Comparison of ENCODE assay signal across 22 mouse cellular contexts in the genomic region with DNA sequence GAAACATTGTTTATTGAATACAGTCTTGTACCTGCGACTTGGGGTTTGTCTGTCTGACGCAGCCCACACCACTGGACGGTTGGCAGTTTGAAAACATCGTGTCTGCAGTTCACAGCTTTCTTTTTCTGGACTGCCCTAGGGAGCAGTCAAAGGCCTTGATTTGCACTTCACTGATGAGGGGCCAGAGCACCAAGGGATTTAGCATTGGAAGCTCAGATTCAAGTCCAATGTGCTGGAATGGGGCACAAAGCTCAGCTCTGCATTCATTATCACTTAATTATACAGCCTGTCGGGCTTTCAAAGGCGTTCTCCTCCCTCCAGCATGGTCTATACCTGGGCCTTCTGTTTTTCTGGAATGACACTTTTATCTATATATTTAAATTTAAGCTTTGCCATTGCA. TPM values are rescaled to one million over a fixed set of nuclear protein-coding genes. Genes with fewer than 3 reads are reported as not detected.
DNase-seq lines count a peak whose midpoint lies in the region; ATAC-seq and TF ChIP-seq lines count a peak whose summit lies in the region.
"Had no signal": no experiment of that assay in that cellular context is flagged by ENCODE, and none has a peak within 500 bp of the region (broad histone marks: within the 10 kb centered on the region; RNA-seq: fewer than 3 reads in every experiment).

No protein-coding gene starts in this region.

- H3K4me2 ChIP-seq in hindbrain, embryonic 11.5 days (replicated peaks; ENCODE audit: low read depth, low read length): no peak overlapping the region
- H3K4me2 ChIP-seq in hindbrain, embryonic 14.5 days (replicated peaks): no peak overlapping the region
- H3K4me2 ChIP-seq in forebrain, embryonic 13.5 days: no peak overlapping the region
- no peak overlapping the region for H3K4me2 ChIP-seq in midbrain, embryonic 13.5 days (replicated peaks)
- no peak overlapping the region for H3K4me2 ChIP-seq in liver, postnatal 0 days (ENCODE audit: low read depth, low read length)

- no peaks in the 10 kb centered on the region for H3K4me1 ChIP-seq in hindbrain, embryonic 11.5 days (replicated peaks; ENCODE audit: control insufficient read depth, insufficient read depth, low read length)
- no peaks in the 10 kb centered on the region for H3K4me1 ChIP-seq in hindbrain, embryonic 14.5 days (replicated peaks; ENCODE audit: control insufficient read depth, insufficient read depth, low read length)
- peaks cover 19% of the 10 kb centered on the region for H3K4me1 ChIP-seq in forebrain, embryonic 13.5 days
- H3K4me1 ChIP-seq in midbrain, embryonic 13.5 days (replicated peaks): peaks cover 22% of the 10 kb centered on the region
- H3K4me1 ChIP-seq in liver, postnatal 0 days (ENCODE audit: insufficient read depth): no peaks in the 10 kb centered on the region
- H3K4me1 ChIP-seq: megakaryocyte, embryonic 14.5 days had no signal

- H3K9ac ChIP-seq in hindbrain, embryonic 11.5 days (ENCODE audit: low read depth, low read length): no peak overlapping the region
- no peak overlapping the region for H3K9ac ChIP-seq in hindbrain, embryonic 14.5 days
- H3K9ac ChIP-seq in forebrain, embryonic 13.5 days: no peak overlapping the region
- H3K9ac ChIP-seq in midbrain, embryonic 13.5 days (replicated peaks): no peak overlapping the region
- H3K9ac ChIP-seq in liver, postnatal 0 days (replicated peaks): no peak overlapping the region

- H3K9me3 ChIP-seq in hindbrain, embryonic 11.5 days (ENCODE audit: control insufficient read depth, low read length): no peaks in the 10 kb centered on the region
- no peaks in the 10 kb centered on the region for H3K9me3 ChIP-seq in hindbrain, embryonic 14.5 days (ENCODE audit: control insufficient read depth, low read length)
- no peaks in the 10 kb centered on the region for H3K9me3 ChIP-seq in forebrain, embryonic 13.5 days (replicated peaks)
- H3K9me3 ChIP-seq in midbrain, embryonic 13.5 days: 0 out of 2 replicates have a peak, but pooled peaks cover 2% of the 10 kb centered on the region
- no peaks in the 10 kb centered on the region for H3K9me3 ChIP-seq in liver, postnatal 0 days (ENCODE audit: low read length)
- H3K9me3 ChIP-seq: megakaryocyte, embryonic 14.5 days had no signal

- no peaks in the 10 kb centered on the region for H3K27me3 ChIP-seq in hindbrain, embryonic 11.5 days (ENCODE audit: control insufficient read depth, insufficient read depth, low read length)
- no peaks in the 10 kb centered on the region for H3K27me3 ChIP-seq in hindbrain, embryonic 14.5 days (ENCODE audit: control insufficient read depth, insufficient read depth, low read length)
- no peaks in the 10 kb centered on the region for H3K27me3 ChIP-seq in forebrain, embryonic 13.5 days
- no peaks in the 10 kb centered on the region for H3K27me3 ChIP-seq in midbrain, embryonic 13.5 days
- no peaks in the 10 kb centered on the region for H3K27me3 ChIP-seq in liver, postnatal 0 days (ENCODE audit: insufficient read depth, low read length)
- H3K27me3 ChIP-seq: megakaryocyte, embryonic 14.5 days had no signal

- H3K4me3 ChIP-seq in hindbrain, embryonic 11.5 days (ENCODE audit: low read depth, low read length): no peak overlapping the region
- H3K4me3 ChIP-seq in hindbrain, embryonic 14.5 days (replicated peaks; ENCODE audit: low read length): no peak overlapping the region
- H3K4me3 ChIP-seq in forebrain, embryonic 13.5 days: no peak overlapping the region
- no peak overlapping the region for H3K4me3 ChIP-seq in midbrain, embryonic 13.5 days (replicated peaks)
- no peak overlapping the region for H3K4me3 ChIP-seq in liver, postnatal 0 days (ENCODE audit: low read depth, low read length)
- H3K4me3 ChIP-seq: left cerebral cortex, adult 2 months; megakaryocyte, embryonic 14.5 days had no signal

- TF ChIP-seq EP300 in liver, postnatal 0 days (IDR thresholded peaks at IDR 0.05; ENCODE audit: low read depth): no peak

- no peak for TF ChIP-seq CTCF in brain, embryonic 14.5 days (IDR thresholded peaks at IDR 0.05; ENCODE audit: borderline replicate concordance, extremely low read depth, insufficient read depth, insufficient read length)
- no peak for TF ChIP-seq CTCF in liver, postnatal 0 days (IDR thresholded peaks at IDR 0.05; ENCODE audit: low read depth)

- H3K36me3 ChIP-seq in hindbrain, embryonic 11.5 days (ENCODE audit: control insufficient read depth, insufficient read depth, low read length): no peaks in the 10 kb centered on the region
- H3K36me3 ChIP-seq in hindbrain, embryonic 14.5 days (replicated peaks; ENCODE audit: control insufficient read depth, insufficient read depth): no peaks in the 10 kb centered on the region
- H3K36me3 ChIP-seq in forebrain, embryonic 13.5 days (ENCODE audit: poor library complexity, severe bottlenecking): no peaks in the 10 kb centered on the region
- H3K36me3 ChIP-seq in midbrain, embryonic 13.5 days: no peaks in the 10 kb centered on the region
- no peaks in the 10 kb centered on the region for H3K36me3 ChIP-seq in liver, postnatal 0 days (replicated peaks; ENCODE audit: insufficient read depth, low read length)

- no peak overlapping the region for H3K27ac ChIP-seq in hindbrain, embryonic 11.5 days (ENCODE audit: low read depth, low read length)
- no peak overlapping the region for H3K27ac ChIP-seq in hindbrain, embryonic 14.5 days
- peak overlapping the region; percentile 27; the same call in 1 of the 2 replicates for H3K27ac ChIP-seq in forebrain, embryonic 13.5 days
- H3K27ac ChIP-seq in midbrain, embryonic 13.5 days: peak overlapping the region; percentile 31
- H3K27ac ChIP-seq in liver, postnatal 0 days (ENCODE audit: low read depth): no peak overlapping the region
- H3K27ac ChIP-seq: left cerebral cortex, adult 2 months had no signal

- DNase-seq in hindbrain, embryonic 11.5 days (ENCODE audit: low spot score): no peak
- DNase-seq in hindbrain, embryonic 14.5 days (ENCODE audit: low spot score): no peak
- DNase-seq in brain, embryonic 14.5 days (ENCODE audit: low read depth): peak; percentile 88
- DNase-seq in adipocyte (ENCODE audit: low spot score): no peak
- no peak for DNase-seq in liver, postnatal 0 days
- DNase-seq: adrenal gland, postnatal 14 days; cerebellum, adult 18-20 months; cerebellum, postnatal 25 days; kidney, adult 9 months; kidney, postnatal 36 days; left cerebral cortex, postnatal 4 days; liver; right cerebral cortex, postnatal 4 days had no signal

- 18% methylated on average over 6 of the region's 6 CpGs for WGBS in hindbrain, embryonic 11.5 days
- 15% methylated on average over 6 of the region's 6 CpGs for whole genome bisulfite sequencing in hindbrain, embryonic 14.5 days
- 10% methylated on average over 6 of the region's 6 CpGs for WGBS in forebrain, embryonic 13.5 days
- WGBS in midbrain, embryonic 13.5 days: 4% methylated on average over 6 of the region's 6 CpGs
- 58% methylated on average over 6 of the region's 6 CpGs for WGBS in liver, postnatal 0 days (ENCODE audit: insufficient replicate concordance)

- TF ChIP-seq POLR2A in brain, embryonic 14.5 days (IDR thresholded peaks at IDR 0.05; ENCODE audit: borderline replicate concordance, extremely low read depth, insufficient read depth, insufficient read length, poor library complexity, severe bottlenecking): no peak

- peak; percentile 77 for ATAC-seq in hindbrain, embryonic 11.5 days (ENCODE audit: low FRiP score)
- ATAC-seq in hindbrain, embryonic 14.5 days (ENCODE audit: low FRiP score): no peak
- peak; percentile 85 for ATAC-seq in forebrain, embryonic 13.5 days
- ATAC-seq in midbrain, embryonic 13.5 days: peak; percentile 84
- no peak for ATAC-seq in liver, postnatal 0 days
- ATAC-seq: activated CD4-positive, CD25-positive, alpha-beta regulatory T cell, adult 4 months; inflammation-experienced regulatory T-cells, adult 6 months had no signal

RNA-seq across cellular contexts. Expression of gene 1700113H08Rik, which starts 11.4 kb away (rescaled TPM):
- polyA plus RNA-seq in hindbrain, embryonic 11.5 days (2014; fragmentation: Nextera tagmentation; extraction: Ambion mirVana): 0.14 and 0.42 TPM in 2 replicates
- polyA plus RNA-seq in hindbrain, embryonic 14.5 days (2014; fragmentation: Nextera tagmentation; extraction: Ambion mirVana): 0.37 TPM in 1 of 2 replicates, not detected in the other
- polyA plus RNA-seq in brain, embryonic 14.5 days (2012; rRNA removed): 0.19 and 0.29 TPM in 2 replicates
- polyA plus RNA-seq in forebrain, embryonic 13.5 days (2015; fragmentation: Nextera tagmentation; extraction: Ambion mirVana): 0.19 and 0.28 TPM in 2 replicates
- 0.28 and 0.62 TPM in 2 replicates for polyA plus RNA-seq in midbrain, embryonic 13.5 days (2015; fragmentation: Nextera tagmentation; extraction: Ambion mirVana)
- polyA plus RNA-seq in liver, postnatal 0 days (2015; fragmentation: Nextera tagmentation; extraction: Ambion mirVana): not detected in 2 replicates
- polyA plus RNA-seq: activated CD4-positive, CD25-positive, alpha-beta regulatory T cell, adult 4 months; C2C12; frontal cortex, adult 2 months; inflammation-experienced regulatory T-cells, adult 6 months; liver, embryonic 16.5 days had no signal

RNA-seq across cellular contexts. Expression of gene Stab2, which starts 38.6 kb away (rescaled TPM):
- polyA plus RNA-seq in hindbrain, embryonic 11.5 days (2014; fragmentation: Nextera tagmentation; extraction: Ambion mirVana): 0.20 and 0.26 TPM in 2 replicates
- polyA plus RNA-seq in hindbrain, embryonic 14.5 days (2014; fragmentation: Nextera tagmentation; extraction: Ambion mirVana): 0.17 TPM in 1 of 2 replicates, not detected in the other
- polyA plus RNA-seq in brain, embryonic 14.5 days (2012; rRNA removed): 0.14 and 0.16 TPM in 2 replicates
- polyA plus RNA-seq in forebrain, embryonic 13.5 days (2015; fragmentation: Nextera tagmentation; extraction: Ambion mirVana): 0.09 TPM in 1 of 2 replicates, not detected in the other
- polyA plus RNA-seq in midbrain, embryonic 13.5 days (2015; fragmentation: Nextera tagmentation; extraction: Ambion mirVana): 0.04 and 0.06 TPM in 2 replicates
- polyA plus RNA-seq in liver, postnatal 0 days (2015; fragmentation: Nextera tagmentation; extraction: Ambion mirVana): 38.8 and 45.0 TPM in 2 replicates
- polyA plus RNA-seq: activated CD4-positive, CD25-positive, alpha-beta regulatory T cell, adult 4 months had no signal

Comparison
In these comparisons a context has a peak if more than half of its experiments do, and no peak if none do; other contexts are left out.
1. ATAC-seq: peak in hindbrain, embryonic 11.5 days (single experiment), forebrain, embryonic 13.5 days (single experiment) and midbrain, embryonic 13.5 days (single experiment); none in hindbrain, embryonic 14.5 days (single experiment) and liver, postnatal 0 days (single experiment).
2. H3K27ac ChIP-seq: peak in forebrain, embryonic 13.5 days (single experiment) and midbrain, embryonic 13.5 days (single experiment); none in hindbrain, embryonic 11.5 days (single experiment), hindbrain, embryonic 14.5 days (single experiment) and liver, postnatal 0 days (single experiment).
3. RNA of gene Stab2, which starts 38.6 kb away (polyA plus RNA-seq): 38.8 to 45.0 TPM in liver, postnatal 0 days; 0.20 to 0.26 TPM in hindbrain, embryonic 11.5 days, 0.17 TPM in hindbrain, embryonic 14.5 days, 0.14 to 0.16 TPM in brain, embryonic 14.5 days, 0.09 TPM in forebrain, embryonic 13.5 days and 0.04 to 0.06 TPM in midbrain, embryonic 13.5 days; every median in the first group is over 10 times any median in the second.